Mouse (Mus musculus): Measurements from ENCODE around the gene Fry.

The Fry gene

DNA sequence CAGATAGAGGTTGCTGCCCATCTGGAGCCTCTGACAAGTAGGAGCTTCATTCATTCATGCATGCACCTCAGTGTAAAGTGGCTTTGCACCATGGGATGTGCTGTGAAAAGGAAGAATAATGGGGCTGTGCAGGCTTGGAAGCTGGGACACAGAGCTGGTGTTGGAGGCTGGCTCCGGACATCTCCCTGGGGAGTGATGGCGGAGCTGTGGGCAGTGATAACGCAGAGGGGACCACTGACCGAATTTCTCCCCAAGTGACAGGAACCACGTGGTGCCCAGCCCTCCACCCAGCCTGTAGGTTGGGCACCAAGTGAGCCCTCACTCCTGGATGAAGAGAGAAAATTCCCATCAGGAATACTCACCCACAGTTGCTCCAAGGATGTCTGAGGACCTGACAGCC is 207.0 kb downstream of the Fry start:
- CTCF ChIA-PET: no interaction called here

DNA sequence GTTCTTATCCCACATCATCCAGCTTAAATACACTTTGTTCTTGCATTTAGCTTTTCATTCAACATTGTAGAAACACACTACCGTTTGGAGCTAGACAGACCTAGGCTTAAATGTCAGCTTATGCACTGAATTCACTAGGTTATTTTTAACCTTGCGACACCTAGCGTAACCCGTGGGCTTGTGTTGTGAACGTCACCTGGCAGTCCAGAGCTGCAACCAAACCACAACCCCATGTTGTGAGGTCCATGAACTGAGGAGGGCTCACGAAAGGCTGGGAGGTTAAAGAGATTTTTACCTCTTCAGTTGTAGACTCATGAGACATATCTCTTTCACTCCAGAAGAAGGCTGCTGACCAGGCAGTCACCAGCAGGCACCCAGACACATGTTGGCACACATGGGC is 210.2 kb downstream of the Fry start:
- CTCF ChIA-PET: no interaction called here

DNA sequence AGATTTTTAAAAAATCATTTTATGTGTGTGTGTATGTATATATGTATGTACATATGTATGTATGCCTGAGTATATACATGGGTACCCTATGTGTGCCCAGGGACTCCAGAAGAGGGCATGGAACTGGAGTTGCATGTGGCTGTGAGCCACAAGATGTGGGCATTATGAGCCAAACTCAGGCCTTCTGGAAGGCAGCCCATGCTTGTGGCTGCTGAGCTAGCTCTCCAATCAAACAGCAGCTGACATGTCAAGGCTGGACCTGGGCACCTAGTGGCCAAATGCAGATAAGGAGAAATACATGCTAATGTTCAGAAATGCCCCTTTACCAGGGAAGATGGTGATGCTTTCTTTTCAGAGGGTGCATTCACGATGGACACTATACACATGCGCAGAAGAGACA is 213.4 kb downstream of the Fry start:
- CTCF ChIA-PET: no interaction called here

DNA sequence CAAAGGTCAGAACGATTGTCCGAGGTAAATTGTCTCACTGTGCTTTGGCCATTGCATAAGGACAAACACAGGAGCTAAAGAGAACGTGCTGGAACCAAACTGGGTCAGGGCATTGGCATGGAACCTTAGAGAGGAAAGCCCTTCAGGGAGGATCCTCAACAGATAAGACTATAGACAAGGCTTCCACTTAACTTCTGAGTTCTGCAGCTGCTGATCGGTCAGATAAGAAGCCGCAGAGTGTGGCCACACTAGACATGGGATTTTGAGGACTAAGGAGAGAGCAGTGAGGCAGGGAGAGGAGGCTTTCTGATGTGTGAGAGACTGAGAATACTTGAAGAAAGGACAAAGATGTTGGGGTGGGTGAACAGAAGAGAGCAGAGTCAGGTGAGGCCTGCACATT is 214.4 kb downstream of the Fry start:
- CTCF ChIA-PET: no interaction called here

DNA sequence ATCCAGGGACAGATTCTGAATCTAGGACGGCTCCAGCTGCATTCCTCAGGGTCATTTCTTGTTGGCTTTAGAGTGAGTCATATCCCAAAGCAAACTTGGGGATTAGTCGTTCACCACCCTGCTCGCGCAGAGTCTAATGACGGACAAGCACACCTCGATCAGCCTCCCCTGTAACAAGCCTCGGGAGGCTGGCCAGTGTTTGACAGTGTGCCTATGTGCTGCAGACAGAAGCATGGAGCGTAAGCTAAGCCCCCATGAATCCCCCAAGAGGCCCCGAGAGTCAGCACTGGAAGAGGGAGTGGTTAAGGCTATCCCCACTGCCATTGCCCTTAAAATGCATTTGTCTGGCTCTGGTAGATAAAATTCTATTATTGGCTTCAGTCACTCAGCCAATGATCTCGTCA is 214.9 kb downstream of the Fry start:
- CTCF ChIA-PET: no interaction called here

DNA sequence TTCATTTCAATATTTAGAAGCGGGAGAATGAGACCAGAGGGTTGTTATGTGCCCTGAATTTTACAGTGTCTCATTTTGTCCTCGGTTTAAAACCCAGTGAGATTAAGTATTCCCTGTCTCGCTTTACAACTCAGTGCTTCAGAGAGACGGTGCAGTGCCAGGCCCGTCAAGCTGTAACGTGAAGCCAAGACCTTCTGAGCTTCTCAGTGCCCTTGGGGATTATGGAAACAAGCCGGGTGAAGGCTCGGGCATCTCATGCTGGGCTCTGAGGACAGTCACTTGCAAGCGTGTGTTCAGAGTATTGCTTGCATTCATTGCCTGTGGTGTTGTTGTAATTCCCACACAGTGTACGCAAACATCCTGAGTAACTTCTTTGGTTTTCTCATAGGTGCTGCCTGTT is 218.0 kb downstream of the Fry start:
- CTCF ChIA-PET: no interaction called here

DNA sequence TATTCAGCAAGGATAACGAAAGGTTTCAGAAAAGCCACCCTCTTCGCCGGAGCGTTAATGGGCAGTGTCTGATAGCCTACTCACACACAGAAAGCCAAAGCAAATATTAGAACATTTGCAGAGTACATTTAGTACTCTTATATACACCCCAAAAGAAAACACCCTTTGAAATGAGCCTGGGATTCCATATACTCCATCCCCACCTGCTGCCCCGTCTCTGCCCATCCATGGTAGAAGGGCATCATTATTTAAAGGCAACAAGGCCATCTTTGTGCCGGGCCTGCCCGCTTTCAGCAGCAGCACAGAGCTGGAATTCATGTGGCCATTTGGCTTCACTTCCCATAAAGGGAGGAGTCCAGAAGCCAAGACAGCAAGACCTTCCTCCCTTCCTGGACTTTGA is 219.3 kb downstream of the Fry start:
- CTCF ChIA-PET: no interaction called here

DNA sequence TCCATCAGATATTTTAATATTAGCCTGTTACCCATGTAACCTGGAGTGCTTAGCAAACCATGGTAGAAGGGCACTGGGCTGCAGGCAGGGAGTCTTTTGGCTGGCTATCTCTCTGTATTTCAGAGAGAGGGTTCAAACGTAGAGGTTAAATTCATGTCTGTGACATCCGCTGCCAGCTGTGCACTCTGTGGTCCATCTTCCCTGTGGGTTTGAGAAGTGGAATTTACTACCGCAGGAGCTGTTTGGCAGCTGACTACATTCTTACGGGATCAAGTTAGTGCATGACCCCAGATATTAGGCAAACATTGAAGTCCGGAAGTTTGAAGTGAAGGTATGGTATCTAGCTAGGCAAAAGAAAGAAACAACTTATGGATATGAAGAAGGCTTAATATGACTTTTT is 222.5 kb downstream of the Fry start:
- CTCF ChIA-PET: no interaction called here

DNA sequence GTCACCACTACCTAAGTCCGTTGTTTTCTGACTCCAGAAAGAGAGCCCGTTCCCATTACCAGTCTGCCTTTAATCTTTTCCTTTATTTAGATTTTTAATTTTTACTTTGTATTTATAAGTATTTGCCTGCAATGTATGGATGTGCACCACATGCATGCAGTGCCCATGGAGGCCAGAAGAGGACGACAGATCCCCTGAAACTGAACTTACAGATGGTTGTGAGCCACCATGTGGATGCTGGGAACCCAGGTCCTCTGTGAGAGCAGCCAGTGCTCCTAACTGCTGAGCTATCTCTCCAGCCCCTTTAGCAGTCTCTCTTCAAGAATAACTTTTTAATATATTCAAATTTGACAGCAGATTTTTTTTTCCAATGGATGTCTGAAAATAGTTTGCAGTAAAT is 223.7 kb downstream of the Fry start:
- CTCF ChIA-PET: no interaction called here

DNA sequence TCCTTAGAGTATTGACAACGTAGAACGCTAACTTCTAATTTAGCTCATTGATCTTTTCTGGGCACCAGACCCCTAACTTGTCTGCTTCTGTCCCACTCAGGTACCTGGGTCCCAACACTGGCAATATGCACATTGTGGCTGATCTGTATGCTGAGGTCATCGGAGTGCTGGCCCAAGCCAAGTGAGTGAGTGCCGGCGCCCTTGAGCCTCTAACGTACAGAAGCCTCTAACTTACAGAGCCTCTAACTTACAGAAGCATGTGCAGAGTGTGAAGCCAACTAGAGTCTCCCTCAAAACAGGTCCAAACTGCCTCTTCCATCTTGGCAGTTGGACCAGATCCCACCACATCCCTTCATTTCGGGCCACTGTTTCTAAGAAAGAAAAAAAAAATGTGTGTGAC is 227.5 kb downstream of the Fry start:
- CTCF ChIA-PET: no interaction called here

DNA sequence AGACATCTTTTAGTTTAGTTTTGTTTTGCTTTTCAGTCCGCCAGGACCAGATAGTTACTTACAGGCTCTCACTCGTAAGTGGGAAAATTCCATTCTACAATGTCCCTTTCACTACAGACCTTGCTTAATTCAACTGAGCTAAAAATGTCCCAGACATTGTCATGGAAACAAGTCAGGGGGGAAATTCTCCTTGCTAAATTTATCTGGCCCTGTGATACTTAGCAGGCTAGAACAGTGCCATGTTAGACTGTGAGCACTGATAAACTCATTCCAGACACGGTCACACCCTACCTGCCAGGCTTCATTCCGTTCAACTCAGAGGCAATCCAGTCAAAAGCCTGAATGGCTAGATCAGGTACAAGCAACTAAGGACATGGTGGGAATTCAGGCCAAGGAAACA is 227.9 kb downstream of the Fry start:
- CTCF ChIA-PET: interaction anchor here (0.6 kb wide), 1 partner anchor 489 kb away, joined by 9 read pairs; no protein-coding TSS in a partner anchor

DNA sequence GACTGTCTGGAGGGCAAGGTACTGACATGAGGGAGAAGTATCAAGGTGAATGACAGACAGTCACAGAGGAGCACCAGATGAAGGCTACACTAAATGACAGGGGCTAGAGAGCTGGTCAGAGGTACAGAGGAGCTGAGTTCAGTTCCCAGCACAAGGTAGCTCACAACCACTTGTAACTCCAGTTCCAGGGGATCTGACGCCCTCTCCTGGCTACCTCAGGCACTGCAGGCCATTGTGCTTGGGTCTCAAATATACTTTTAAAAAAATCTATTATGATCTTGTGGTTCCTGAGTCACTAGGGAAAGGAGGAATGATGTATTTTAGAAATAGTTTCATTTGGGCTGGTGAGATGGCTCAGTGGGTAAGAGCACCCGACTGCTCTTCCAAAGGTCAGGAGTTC is 229.4 kb downstream of the Fry start:
- CTCF ChIA-PET: no interaction called here

DNA sequence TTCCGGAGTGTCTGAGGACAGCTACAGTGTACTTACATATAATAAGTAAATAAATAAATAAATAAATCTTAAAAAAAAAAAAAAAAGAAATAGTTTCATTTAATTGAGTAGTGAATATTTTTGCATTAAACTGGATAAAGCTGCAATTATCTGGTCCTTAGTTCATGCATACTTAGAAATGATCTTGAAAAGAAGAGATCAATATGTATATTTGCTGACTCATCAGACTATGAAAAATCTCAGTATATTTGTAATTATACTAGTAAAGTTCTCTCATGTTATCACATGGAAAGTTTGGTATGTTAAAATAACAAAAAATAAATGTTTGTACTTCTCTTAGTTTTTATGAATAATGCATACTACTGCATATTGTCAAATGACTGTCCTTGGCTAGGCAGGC is 229.9 kb downstream of the Fry start:
- CTCF ChIA-PET: interaction anchor here (0.6 kb wide), 1 partner anchor 118 kb away, joined by 7 read pairs; no protein-coding TSS in a partner anchor

DNA sequence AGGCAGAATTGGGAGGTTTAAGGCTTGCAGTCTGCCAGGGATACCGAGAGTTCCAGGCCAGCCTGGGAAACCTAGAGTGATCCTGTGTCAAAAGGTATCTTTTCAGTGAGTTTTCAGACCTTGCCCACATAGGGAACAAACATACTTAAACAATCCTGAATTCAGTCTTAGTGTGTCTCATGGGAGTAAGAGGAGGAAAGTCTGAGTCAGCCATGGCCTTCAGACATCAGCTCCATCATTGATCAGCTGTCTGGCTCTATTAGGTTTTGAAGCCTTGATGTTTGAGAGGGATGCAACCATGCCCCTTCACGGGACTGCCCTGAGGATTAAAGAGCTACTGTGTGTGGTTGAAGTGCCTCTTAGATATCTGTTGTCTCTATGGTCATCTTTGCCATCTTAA is 232.7 kb downstream of the Fry start:
- CTCF ChIA-PET: no interaction called here

DNA sequence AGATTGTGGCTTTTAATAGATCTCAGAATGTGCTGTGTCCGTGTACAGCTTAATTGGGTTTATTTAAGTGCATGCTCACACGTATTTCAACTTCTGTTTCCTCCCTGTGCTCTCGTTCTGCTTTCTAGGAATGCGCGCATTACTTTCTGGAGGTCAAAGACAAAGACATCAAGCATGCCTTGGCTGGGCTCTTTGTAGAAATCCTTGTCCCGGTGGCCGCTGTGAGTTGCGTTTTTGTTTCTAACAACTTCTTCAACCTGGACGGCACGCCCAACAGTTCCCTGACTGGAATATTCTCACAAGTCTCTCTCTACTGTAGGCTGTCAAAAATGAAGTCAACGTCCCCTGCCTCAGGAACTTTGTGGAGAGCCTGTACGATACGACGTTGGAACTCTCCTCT is 240.2 kb downstream of the Fry start:
- CTCF ChIA-PET: no interaction called here

DNA sequence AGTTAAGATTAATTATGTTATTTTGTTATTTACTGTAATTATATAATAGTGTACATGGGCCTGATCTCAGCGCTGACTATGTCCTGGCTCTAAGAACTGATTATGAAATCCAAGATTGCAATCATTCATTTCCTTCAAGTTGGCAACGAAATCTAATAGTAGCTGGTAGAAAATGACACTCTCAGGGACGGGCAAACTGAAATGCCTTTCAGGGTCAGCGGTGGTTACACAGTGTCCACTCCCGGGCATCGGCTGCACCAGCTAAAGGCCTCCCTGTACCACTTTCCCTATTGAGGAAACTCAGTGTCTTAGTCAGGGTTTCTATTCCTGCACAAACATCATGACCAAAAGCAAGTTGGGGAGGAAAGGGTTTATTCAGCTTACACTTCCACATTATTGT is 243.8 kb downstream of the Fry start:
- CTCF ChIA-PET: interaction anchor here (0.7 kb wide), 1 partner anchor 155 kb away, joined by 3 read pairs; no protein-coding TSS in a partner anchor

DNA sequence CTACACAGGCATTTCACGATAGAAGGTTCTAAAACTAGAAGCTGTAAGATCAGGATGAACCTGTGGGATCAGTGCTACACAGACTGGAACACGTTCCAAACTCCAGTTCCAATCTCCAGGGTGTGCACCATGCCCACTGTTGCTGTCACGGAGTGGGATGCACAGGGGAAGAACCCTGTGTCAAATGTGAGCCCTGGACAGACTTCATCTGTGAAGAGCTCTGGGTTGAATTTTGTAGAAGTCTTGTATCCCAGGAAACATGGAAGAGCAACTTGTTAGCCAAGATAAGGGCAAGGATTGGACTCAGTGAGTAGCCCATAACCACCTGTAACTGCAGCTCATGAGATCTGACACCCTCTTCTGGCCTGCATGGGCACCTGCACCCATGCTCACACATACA is 246.2 kb downstream of the Fry start:
- CTCF ChIA-PET: no interaction called here

DNA sequence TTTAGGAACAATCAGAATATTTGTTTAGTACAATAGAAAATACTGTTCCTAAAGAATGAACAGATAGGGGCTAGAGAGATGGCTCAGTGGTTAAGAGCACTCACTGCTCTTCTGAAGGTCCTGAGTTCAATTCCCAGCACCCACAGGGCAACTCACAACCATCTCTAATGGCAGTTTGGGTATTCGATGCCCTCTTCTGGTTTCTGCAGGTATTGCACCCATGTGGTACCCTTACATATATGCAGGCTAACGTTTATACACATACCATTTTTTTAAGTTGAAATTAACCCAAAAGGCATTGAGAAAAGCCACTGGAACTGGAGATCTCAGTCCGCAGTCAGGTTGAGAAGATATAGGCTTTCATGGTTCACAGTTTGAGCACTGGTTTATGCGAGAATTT is 248.6 kb downstream of the Fry start:
- CTCF ChIA-PET: no interaction called here

DNA sequence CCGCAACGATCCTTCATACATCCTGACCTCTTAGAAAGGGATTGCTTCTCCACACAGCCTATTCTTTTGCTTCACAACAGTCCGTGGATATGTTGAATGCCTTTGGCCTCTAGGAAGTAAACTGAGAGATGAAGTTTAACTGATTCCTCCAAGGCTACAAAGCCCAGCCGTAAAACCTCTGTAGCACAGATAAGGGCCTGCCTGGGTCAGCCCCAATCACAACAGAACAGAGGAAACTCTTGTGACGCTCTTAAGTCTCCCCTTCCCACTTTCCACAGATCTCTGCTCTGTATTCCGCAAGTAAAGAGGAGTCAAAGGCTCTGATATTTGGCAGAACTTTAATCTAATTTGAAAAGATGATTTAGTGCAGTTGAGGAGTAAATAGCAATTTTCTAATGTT is 251.8 kb downstream of the Fry start:
- CTCF ChIA-PET: interaction anchor here (0.7 kb wide), 1 partner anchor 574 kb away, joined by 3 read pairs; no protein-coding TSS in a partner anchor

DNA sequence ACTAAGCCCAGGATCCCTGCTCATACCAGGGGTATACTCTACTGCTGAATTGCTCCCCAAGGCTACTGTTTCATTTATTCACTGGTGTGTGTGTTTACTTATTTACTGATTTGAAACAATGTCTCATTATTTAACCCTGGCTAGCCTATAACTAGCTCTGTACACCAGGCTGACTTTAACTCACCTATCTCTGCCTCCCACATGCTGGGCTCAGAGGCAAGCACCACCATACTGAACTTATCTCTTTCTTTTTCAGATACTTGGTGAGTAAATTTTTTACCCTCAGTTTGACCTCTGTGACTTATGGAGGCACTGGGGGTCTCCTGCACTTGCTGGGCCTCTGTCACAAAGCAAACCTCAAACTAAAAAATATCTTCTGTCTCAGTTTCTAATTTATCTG is 252.4 kb downstream of the Fry start:
- CTCF ChIA-PET: interaction anchor here (0.7 kb wide), 1 partner anchor 573 kb away, joined by 3 read pairs; no protein-coding TSS in a partner anchor

DNA sequence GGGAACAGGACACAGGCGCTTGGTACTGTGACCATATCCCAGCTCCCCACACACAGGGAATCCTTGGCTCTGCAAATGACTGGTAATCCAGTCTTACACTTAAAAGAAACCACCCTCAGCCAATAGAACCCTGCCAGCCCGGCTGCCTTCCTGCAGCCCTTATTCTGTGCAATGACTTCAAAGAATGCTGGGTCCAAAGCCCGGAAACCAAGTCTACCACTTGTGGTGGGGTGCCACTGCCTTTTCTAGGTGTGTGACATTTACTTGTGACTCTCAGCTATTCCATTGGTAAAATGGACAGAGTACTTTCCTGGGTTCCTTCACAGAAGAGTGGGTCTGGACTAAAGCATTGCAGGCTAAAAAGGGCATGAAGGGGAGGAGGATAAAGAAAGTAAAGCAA is 254.5 kb downstream of the Fry start:
- CTCF ChIA-PET: no interaction called here

DNA sequence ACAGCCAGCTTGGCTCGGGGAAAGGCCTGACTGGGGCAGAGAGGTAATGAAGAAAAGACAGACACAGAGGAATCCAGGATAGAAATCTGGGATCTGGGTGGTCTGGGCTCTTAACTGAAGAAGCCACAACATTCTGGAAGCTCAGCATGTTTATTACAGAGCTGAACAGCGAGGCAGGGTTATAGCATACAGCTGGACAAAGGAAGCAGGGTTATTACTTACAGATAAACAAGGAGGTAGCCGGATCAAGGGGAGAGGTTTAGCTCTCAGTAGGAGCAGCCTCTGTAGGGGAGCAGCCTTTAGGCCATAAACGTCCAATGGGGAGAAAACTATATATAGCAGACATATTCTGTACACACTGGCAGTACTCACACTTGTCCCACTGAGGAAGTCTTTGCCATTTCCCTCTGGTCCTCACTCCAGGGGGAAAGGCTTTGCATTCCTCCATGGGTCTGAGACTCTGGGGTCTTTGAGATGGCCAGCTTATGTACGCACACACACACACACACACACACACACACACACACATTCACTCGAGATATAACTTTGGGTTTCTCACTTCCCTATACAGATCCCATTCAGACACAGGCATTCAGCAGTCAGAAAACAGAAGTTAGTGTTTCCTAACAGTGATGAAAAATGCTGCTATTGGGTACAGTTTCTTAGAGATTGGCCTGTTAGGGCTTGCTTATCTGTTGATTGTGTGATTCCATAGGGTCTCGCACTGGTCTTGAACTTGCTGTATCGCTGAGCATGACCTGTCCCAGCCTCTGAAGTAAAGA is 256.5 kb downstream of the Fry start:
- CTCF ChIA-PET: interaction anchor here (0.6 kb wide), 1 partner anchor 255 kb away, joined by 6 read pairs; no protein-coding TSS in a partner anchor

DNA sequence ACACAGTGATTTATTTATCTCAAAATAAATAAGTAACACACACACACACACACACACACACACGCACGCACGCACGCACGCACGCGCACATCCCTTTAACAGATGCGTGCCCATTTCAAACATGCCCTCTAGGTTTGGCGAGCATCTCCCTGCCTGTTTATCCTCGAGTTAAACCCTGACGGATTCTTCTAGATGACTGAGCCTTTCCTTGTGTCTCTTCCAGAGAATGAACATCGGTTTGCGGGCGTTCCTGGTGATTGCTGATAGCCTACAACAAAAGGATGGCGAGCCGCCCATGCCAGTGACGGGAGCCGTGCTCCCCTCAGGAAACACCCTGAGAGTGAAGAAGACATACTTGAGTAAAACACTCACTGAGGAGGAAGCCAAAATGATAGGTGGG is 260.1 kb downstream of the Fry start:
- CTCF ChIA-PET: no interaction called here

DNA sequence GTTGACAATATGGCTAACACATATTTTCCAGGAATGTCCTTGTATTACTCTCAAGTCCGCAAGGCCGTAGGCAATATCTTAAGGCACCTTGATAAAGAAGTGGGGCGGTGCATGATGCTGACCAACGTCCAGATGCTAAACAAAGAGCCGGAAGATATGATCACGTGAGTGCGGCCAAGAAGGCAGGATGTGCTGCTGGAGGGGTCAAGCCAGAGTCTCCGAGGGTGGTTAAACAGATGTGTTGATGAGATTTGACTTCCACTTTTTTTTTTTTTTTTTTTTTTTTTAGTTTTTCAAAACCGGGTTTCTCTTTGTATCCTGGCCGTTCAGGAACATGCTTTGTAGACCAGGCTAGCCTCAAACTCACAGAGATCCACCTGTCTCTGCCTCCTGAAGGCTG is 262.3 kb downstream of the Fry start:
- CTCF ChIA-PET: no interaction called here

All from spleen, embryonic (tissue).